Mouse (Mus musculus) embryonic facial prominence, embryonic 10.5 days (tissue): ENCODE measurements around the gene Amph. TPM values are rescaled to one million over a fixed set of nuclear protein-coding genes. Genes with fewer than 3 reads are reported as not detected.
A peak's percentile ranks its signal among the peaks of the same experiment; 100 is the strongest.

Experiments used
- DNase-seq: peaks from one replicate; pipeline ENCODE4 v3.0.0-alpha.2; 2017; ENCODE audit warnings: low spot score
- H3K27ac ChIP-seq: fragments of 300-500 bp; sonication (generic); replicated peaks from 2 replicates; pipeline ENCODE4 v1.5.1; 2016; ENCODE audit warnings: mild to moderate bottlenecking
- H3K27me3 ChIP-seq: fragments of 300-500 bp; sonication (generic); replicated peaks from 2 replicates; pipeline ENCODE4 v1.6.1; 2016; ENCODE audit warnings: low read depth, mild to moderate bottlenecking; ENCODE audit not compliant: poor library complexity, severe bottlenecking
- H3K36me3 ChIP-seq: fragments of 300-500 bp; sonication (generic); replicated peaks from 2 replicates; pipeline ENCODE4 v1.6.1; 2016; ENCODE audit warnings: mild to moderate bottlenecking, moderate library complexity
- H3K4me1 ChIP-seq: fragments of 300-500 bp; sonication (generic); 2 replicates; pipeline ENCODE4 v1.6.1; 2016
- H3K4me3 ChIP-seq: fragments of 300-500 bp; sonication (generic); 2 replicates; pipeline ENCODE4 v1.5.1; 2016; ENCODE audit warnings: mild to moderate bottlenecking, moderate library complexity
- H3K9me3 ChIP-seq: fragments of 300-500 bp; sonication (generic); 2 replicates; pipeline ENCODE4 v1.6.1; 2016; ENCODE audit warnings: mild to moderate bottlenecking
- WGBS: fragments of 180-500 bp; shearing (Covaris S2); methylation state at CpG from one replicate; pipeline ENCODE4 v1.1.7; 2016; 5-methylcytosine and 5-hydroxymethylcytosine counted together
- polyA plus RNA-seq: library from polyadenylated mRNA; unstranded; fragments of >200 nt; fragmentation: Nextera tagmentation; extraction: Ambion mirVana; gene quantifications from 2 replicates; pipeline ENCODE4 v1.2.1, GENCODE M21; 2016

Gene Amph
- polyA plus RNA-seq, 1 experiment from 2014 or later, result 3.4 TPM

DNA sequence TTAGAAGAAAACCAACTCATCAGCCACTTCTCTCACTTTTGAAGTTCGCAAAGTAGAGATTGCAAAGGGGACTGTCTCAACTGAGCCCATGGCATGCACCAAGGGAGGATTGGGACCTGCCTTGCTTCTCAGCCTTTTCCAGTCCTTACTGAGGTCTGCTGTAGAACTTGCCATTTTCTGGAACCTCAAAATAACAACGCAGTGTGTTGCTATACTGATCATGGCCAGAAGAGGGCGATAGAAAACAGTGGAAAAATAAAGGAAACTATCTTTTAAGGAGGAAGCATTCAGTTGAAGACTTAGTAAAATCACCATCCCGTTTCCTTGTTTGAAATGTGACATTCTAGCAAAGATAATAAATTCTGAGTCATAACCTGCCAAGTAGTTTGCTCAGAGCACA is 210.5 kb downstream of the Amph start:
- H3K4me3 ChIP-seq, result no peak overlapping the region
- no peak overlapping the region for H3K27ac ChIP-seq
- WGBS, result 38% methylated on average over 4 of the region's 4 CpGs
- H3K9me3 ChIP-seq, result no peaks in the 10 kb centered on the region
- no peaks in the 10 kb centered on the region for H3K27me3 ChIP-seq
- H3K36me3 ChIP-seq, result no peaks in the 10 kb centered on the region
- DNase-seq, result peak; percentile 35
- no peaks in the 10 kb centered on the region for H3K4me1 ChIP-seq

DNA sequence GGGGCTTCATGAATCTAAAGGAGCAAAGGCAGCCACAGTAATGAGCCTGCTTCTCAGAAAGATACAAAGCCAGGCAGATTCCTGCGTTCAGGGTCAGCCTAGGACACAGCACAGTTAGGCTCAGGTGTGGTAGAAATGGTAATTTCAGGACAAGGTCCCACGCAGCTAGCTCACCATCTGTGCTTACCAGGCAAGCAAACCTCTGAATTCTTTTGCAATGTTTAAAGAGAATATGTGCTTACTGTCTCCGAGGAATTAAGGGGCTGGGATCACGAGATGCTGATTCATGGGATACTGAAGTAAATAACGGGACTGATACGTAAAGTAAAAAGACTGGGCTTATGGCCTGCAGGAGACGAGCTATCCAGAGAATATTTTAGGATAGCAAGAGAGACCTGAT is 212.6 kb downstream of the Amph start:
- no peak overlapping the region for H3K4me3 ChIP-seq
- H3K4me1 ChIP-seq, result no peaks in the 10 kb centered on the region

DNA sequence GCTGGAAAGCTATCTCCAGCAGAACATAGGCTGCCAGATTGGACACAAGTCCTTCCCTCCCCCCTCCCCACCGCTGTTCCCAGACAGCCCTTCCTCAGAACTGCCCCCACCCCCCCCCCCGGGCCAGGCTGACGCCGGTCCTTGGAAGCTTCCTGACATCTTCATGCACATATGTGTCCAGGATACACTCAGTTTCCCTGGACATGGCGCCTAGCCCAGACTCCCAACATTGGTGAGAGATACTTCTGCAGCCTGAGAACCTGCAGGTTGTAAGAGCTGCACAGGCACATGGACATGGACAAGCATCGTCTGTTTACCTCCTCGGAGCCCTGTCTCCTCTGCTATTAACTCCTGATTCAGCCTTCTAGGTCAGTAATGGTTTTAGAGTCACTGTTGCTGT is 213.1 kb downstream of the Amph start:
- no peaks in the 10 kb centered on the region for H3K9me3 ChIP-seq
- no peaks in the 10 kb centered on the region for H3K27me3 ChIP-seq
- no peaks in the 10 kb centered on the region for H3K4me1 ChIP-seq
- no peak overlapping the region for H3K27ac ChIP-seq
- H3K36me3 ChIP-seq, result no peaks in the 10 kb centered on the region
- DNase-seq, result no peak
- WGBS, result 69% methylated on average over 7 of the region's 7 CpGs
- H3K4me3 ChIP-seq, result no peak overlapping the region

More for the DNA sequence above, 212.6 kb downstream of the Amph start:
- H3K27ac ChIP-seq, result no peak overlapping the region
- H3K36me3 ChIP-seq, result no peaks in the 10 kb centered on the region
- WGBS, result 82% methylated on average over 7 of the region's 7 CpGs
- H3K27me3 ChIP-seq, result no peaks in the 10 kb centered on the region
- DNase-seq, result no peak
- H3K9me3 ChIP-seq, result no peaks in the 10 kb centered on the region

DNA sequence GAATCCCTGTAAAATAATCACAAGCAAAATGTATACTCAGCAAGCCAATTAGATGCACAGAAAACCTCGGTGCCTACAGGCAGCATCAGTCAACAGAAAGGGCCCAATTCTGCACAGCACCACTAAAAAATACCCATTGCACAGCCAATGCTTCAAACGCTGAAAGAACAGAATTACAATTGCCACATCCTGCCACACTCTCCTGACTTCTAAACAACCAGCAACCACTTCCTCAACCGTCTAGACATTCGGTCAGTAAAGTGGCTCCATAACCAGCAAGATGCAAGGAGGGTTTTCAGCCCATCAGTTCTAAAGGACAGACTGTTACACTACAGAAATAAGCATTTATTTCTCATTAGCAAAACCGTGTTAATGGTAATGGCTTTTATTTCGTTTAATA is 214.1 kb downstream of the Amph start:
- no peak overlapping the region for H3K4me3 ChIP-seq
- WGBS, result 81% methylated on average over 6 of the region's 6 CpGs
- no peaks in the 10 kb centered on the region for H3K9me3 ChIP-seq
- no peak overlapping the region for H3K27ac ChIP-seq
- H3K4me1 ChIP-seq, result no peaks in the 10 kb centered on the region
- H3K36me3 ChIP-seq, result no peaks in the 10 kb centered on the region
- no peak for DNase-seq
- H3K27me3 ChIP-seq, result no peaks in the 10 kb centered on the region

DNA sequence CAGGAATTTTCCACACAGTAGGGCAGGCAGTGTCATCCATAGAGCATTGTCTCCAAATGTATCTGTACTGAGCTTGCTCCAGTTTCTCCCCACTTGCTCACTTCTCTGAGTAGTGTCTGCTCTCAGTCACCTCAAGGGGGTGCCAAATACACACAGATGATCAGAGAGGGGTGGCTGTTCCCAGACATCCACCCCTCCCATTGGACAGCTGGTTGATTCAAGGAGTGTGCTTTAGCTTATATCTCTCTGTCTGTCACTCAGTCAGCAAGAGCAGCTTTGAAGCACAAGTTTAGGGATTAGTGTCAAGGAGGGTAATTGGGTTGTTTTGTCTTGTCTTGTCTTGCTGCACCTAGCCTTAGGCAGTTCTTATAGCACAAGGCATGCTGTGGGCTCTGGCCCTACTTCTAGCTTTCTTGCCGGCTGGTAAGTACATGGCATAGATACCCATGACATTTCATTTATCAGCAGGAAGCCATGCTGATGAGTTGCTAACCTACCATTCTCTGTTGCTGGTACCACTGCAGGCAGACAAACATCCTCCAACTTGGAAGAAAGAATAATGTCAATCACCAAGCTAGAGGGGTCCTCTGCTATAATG is 229.8 kb downstream of the Amph start:
- DNase-seq, result peak; percentile 57
- WGBS, result 62% methylated on average over 1 of the region's 1 CpGs
- H3K4me3 ChIP-seq, result no peak overlapping the region
- H3K36me3 ChIP-seq, result no peaks in the 10 kb centered on the region
- H3K27ac ChIP-seq, result no peak overlapping the region
- no peaks in the 10 kb centered on the region for H3K27me3 ChIP-seq
- no peaks in the 10 kb centered on the region for H3K9me3 ChIP-seq
- no peaks in the 10 kb centered on the region for H3K4me1 ChIP-seq

DNA sequence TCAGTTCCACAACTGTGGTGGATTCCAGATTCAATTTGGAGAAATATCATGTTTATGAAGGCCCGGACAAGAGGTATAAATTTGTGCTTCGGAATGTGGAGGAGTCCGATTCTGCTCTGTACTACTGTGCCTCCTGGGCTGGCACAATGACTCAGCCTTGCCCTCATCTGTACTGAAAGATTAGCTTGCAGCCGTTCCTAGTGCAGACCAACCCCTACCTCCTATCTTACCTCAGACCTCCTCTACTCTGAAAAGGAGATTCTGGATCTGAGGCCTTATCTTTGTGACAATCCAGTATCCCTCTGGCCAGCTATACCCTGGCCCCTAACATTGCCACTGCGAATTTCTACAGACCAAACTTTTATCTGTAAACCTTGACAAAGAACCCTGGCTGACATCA is 230.3 kb downstream of the Amph start:
- no peak for DNase-seq

DNA sequence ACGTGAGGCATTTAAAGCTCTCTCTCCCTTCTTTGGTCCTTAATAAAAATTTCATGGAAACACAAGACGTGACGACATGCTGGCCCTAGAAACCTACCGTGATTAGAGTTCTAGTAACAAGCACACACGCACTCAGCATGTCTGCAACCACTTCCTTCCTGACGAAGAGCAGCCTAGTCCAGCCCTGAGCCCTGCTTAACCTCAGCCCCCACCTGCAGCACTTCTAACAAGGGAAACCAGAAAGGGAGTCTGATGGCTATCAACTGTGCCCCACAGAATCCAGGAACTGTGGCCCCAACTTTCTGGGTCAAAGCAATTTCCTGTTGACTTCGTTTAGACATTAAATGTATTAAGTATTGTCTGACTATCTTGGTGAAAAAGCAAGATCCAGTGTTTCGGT is 234.3 kb downstream of the Amph start:
- Histone ChIP-seq H3K9me3 (no peaks in the 10 kb centered on the region), H3K36me3 (no peaks in the 10 kb centered on the region), H3K4me3 (no peak overlapping the region), H3K27me3 (no peaks in the 10 kb centered on the region), H3K27ac (no peak overlapping the region), H3K4me1 (no peaks in the 10 kb centered on the region)
- WGBS, result 75% methylated on average over 8 of the region's 8 CpGs
- DNase-seq, result no peak

More for the DNA sequence above, 230.3 kb downstream of the Amph start:
- WGBS, result 91% methylated on average over 5 of the region's 5 CpGs
- Histone ChIP-seq H3K27me3 (no peaks in the 10 kb centered on the region), H3K4me3 (no peak overlapping the region), H3K36me3 (no peaks in the 10 kb centered on the region), H3K27ac (no peak overlapping the region), H3K4me1 (no peaks in the 10 kb centered on the region), H3K9me3 (no peaks in the 10 kb centered on the region)

DNA sequence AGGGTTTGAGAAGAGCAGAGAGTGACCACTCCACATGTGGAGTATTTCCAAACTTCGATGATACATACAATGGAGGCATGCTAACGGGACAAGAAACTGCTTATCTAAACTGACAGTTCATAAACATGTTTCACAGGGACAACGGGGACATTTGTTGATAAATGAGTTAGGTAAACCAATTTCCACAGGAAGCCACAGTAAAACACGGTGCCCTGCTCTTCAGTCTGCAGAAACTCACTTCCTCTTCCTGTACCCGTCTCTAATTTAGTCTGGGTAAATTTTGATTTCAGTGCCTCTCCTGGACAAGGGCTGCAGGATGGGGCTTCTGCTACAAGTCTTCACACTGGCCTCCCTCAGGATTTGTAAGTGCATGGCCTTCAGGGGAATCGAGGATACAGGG is 242.0 kb downstream of the Amph start:
- H3K4me1 ChIP-seq, result 0 out of 2 replicates have a peak, but pooled peaks cover 3% of the 10 kb centered on the region
- 64% methylated on average over 6 of the region's 6 CpGs for WGBS

DNA sequence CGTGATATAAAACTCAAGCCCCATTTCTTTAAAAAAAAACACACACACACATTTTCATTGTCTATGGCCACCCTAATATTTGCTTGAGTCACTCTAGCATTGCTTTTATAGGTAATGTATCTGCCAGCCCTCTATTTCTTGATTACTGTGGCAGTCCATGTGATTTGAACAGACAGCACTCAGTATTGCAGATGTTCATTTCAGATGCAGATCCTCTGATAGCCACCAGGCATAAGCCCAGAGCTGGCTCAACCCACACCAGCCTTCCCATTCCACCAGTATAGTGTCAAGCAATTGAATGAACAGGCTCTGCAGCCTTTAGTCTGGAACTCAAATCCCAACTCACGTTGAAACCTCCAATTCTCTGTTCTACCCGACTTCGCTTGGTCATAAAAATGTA is 246.8 kb downstream of the Amph start:
- no peaks in the 10 kb centered on the region for H3K36me3 ChIP-seq
- H3K4me3 ChIP-seq, result no peak overlapping the region
- H3K27me3 ChIP-seq, result no peaks in the 10 kb centered on the region
- no peak for DNase-seq
- H3K9me3 ChIP-seq, result no peaks in the 10 kb centered on the region
- H3K27ac ChIP-seq, result no peak overlapping the region
- H3K4me1 ChIP-seq, result 0 out of 2 replicates have a peak, but pooled peaks cover 3% of the 10 kb centered on the region
- WGBS, result 87% methylated on average over 4 of the region's 4 CpGs

More for the DNA sequence above, 242.0 kb downstream of the Amph start:
- no peak for DNase-seq
- H3K27ac ChIP-seq, result no peak overlapping the region
- no peaks in the 10 kb centered on the region for H3K9me3 ChIP-seq
- no peak overlapping the region for H3K4me3 ChIP-seq
- no peaks in the 10 kb centered on the region for H3K27me3 ChIP-seq
- H3K36me3 ChIP-seq, result no peaks in the 10 kb centered on the region

DNA sequence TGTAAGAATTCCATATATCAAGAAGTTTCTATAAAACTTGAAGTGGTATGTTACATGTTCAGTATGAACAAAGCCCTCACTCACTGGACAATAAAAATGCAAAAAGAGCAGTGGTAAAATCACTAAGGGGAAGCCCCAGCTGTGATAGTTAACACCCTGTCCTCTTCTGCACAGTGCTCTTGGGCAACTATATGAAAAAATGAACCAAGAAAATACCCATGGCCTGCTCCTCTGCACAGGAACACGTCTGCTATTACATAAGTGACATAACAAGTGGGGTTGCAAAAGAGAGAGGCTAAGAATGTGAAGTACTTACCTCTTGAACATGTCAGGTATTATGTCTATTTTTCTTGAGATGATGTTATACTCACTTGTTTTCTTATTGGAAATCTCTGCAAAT is 247.5 kb downstream of the Amph start:
- DNase-seq, result no peak
- H3K9me3 ChIP-seq, result no peaks in the 10 kb centered on the region
- no peak overlapping the region for H3K27ac ChIP-seq
- 69% methylated on average over 1 of the region's 1 CpGs for WGBS
- H3K27me3 ChIP-seq, result no peaks in the 10 kb centered on the region
- H3K4me1 ChIP-seq, result no peaks in the 10 kb centered on the region
- H3K36me3 ChIP-seq, result no peaks in the 10 kb centered on the region
- H3K4me3 ChIP-seq, result no peak overlapping the region

Other genes starting within 250 kb of the Amph start
- gene Vps41, start 230.9 kb upstream of the Amph start, polyA plus RNA-seq, result 61.9 and 64.0 TPM in 2 replicates